Mouse (Mus musculus): Measurements from ENCODE around the gene Olfr159. TPM values are rescaled to one million over a fixed set of nuclear protein-coding genes. Genes with fewer than 3 reads are reported as not detected.
"Not testable (repeated sequence)": the region's sequence is repeated elsewhere in the genome, so short reads cannot be mapped to it uniquely, and the experiment has no call there.

The Olfr159 gene
- not detected in 2 replicates for total RNA-seq (2017)

GRCm38 (mm10) chr4:43770909-43771308 is at the start of gene Olfr159:
Gene Olfr159, minus strand, starts transcription at chr4:43771009.
- ATAC-seq (replicated peaks; ENCODE audit: low read depth, poor library complexity, severe bottlenecking), result no peak

GRCm38 (mm10) chr4:43798936-43799335 is 28.1 kb upstream of the Olfr159 start:
- ATAC-seq (replicated peaks; ENCODE audit: low read depth, poor library complexity, severe bottlenecking), result no peak

GRCm38 (mm10) chr4:43795844-43796243 is 25.0 kb upstream of the Olfr159 start:
- ATAC-seq (replicated peaks; ENCODE audit: low read depth, poor library complexity, severe bottlenecking), result not testable (repeated sequence)

GRCm38 (mm10) chr4:43795296-43795695 is 24.5 kb upstream of the Olfr159 start:
- no peak for ATAC-seq (replicated peaks; ENCODE audit: low read depth, poor library complexity, severe bottlenecking)

GRCm38 (mm10) chr4:43772304-43772703 is 1.5 kb upstream of the Olfr159 start:
- ATAC-seq (replicated peaks; ENCODE audit: low read depth, poor library complexity, severe bottlenecking), result no peak

- no peak for ATAC-seq (replicated peaks; ENCODE audit: low read depth, poor library complexity, severe bottlenecking)
Observed at GRCm38 (mm10) chr4:43771626-43772025, 817 bp upstream of the Olfr159 start.

GRCm38 (mm10) chr4:43769374-43769773 is 1.4 kb downstream of the Olfr159 start:
- ATAC-seq (replicated peaks; ENCODE audit: low read depth, poor library complexity, severe bottlenecking), result no peak

- ATAC-seq (replicated peaks; ENCODE audit: low read depth, poor library complexity, severe bottlenecking), result no peak
Observed at GRCm38 (mm10) chr4:43768341-43768740, 2.5 kb downstream of the Olfr159 start.

- peak; percentile 73 for ATAC-seq (replicated peaks; ENCODE audit: low read depth, poor library complexity, severe bottlenecking)
Observed at GRCm38 (mm10) chr4:43763410-43763809, 7.4 kb downstream of the Olfr159 start.

GRCm38 (mm10) chr4:43761336-43761735 is 9.5 kb downstream of the Olfr159 start:
- ATAC-seq (replicated peaks; ENCODE audit: low read depth, poor library complexity, severe bottlenecking), result no peak

GRCm38 (mm10) chr4:43760460-43760859 is 10.3 kb downstream of the Olfr159 start:
- no peak for ATAC-seq (replicated peaks; ENCODE audit: low read depth, poor library complexity, severe bottlenecking)

- no peak for ATAC-seq (replicated peaks; ENCODE audit: low read depth, poor library complexity, severe bottlenecking)
Observed at GRCm38 (mm10) chr4:43759571-43760418, 11.0 kb downstream of the Olfr159 start.

GRCm38 (mm10) chr4:43757213-43757612 is 13.6 kb downstream of the Olfr159 start:
- ATAC-seq (replicated peaks; ENCODE audit: low read depth, poor library complexity, severe bottlenecking), result 0 out of 2 replicates have a peak, but pooled peaks have one; percentile 11

GRCm38 (mm10) chr4:43745187-43745586 is 25.6 kb downstream of the Olfr159 start:
- ATAC-seq (replicated peaks; ENCODE audit: low read depth, poor library complexity, severe bottlenecking), result peak; percentile 58; the same call in 1 of the 2 replicates

- ATAC-seq (replicated peaks; ENCODE audit: low read depth, poor library complexity, severe bottlenecking), result no peak
Observed at GRCm38 (mm10) chr4:43743099-43743498, 27.7 kb downstream of the Olfr159 start.

GRCm38 (mm10) chr4:43742637-43743036 is 28.2 kb downstream of the Olfr159 start:
- no peak for ATAC-seq (replicated peaks; ENCODE audit: low read depth, poor library complexity, severe bottlenecking)

- ATAC-seq (replicated peaks; ENCODE audit: low read depth, poor library complexity, severe bottlenecking), result no peak
Observed at GRCm38 (mm10) chr4:43741526-43741925, 29.3 kb downstream of the Olfr159 start.

- no peak for ATAC-seq (replicated peaks; ENCODE audit: low read depth, poor library complexity, severe bottlenecking)
Observed at GRCm38 (mm10) chr4:43738989-43739674, 31.7 kb downstream of the Olfr159 start.

GRCm38 (mm10) chr4:43737144-43737543 is 33.7 kb downstream of the Olfr159 start:
- no peak for ATAC-seq (replicated peaks; ENCODE audit: low read depth, poor library complexity, severe bottlenecking)

- no peak for ATAC-seq (replicated peaks; ENCODE audit: low read depth, poor library complexity, severe bottlenecking)
Observed at GRCm38 (mm10) chr4:43733186-43733585, 37.6 kb downstream of the Olfr159 start.

- no peak for ATAC-seq (replicated peaks; ENCODE audit: low read depth, poor library complexity, severe bottlenecking)
Observed at GRCm38 (mm10) chr4:43732171-43732570, 38.6 kb downstream of the Olfr159 start.
